Mouse (Mus musculus): ENCODE results near the gene Qser1.
"Not testable (repeated sequence)": the region's sequence is repeated elsewhere in the genome, so short reads cannot be mapped to it uniquely, and the experiment has no call there.

Gene Qser1

GRCm38 (mm10) chr2:104816371-104816827 lies at the start of gene Qser1:
Gene Qser1 (minus strand): TSS chr2:104816760.
- DNase-seq (ENCODE audit: low spot score in 2 of 2): no peak

- no peak for DNase-seq (ENCODE audit: low spot score in 2 of 2)
These were observed 47.8 kb upstream of the Qser1 start for GRCm38 (mm10) chr2:104864176-104864860.

- DNase-seq (ENCODE audit: low spot score in 2 of 2): no peak
These were observed 43.9 kb upstream of the Qser1 start for GRCm38 (mm10) chr2:104860426-104860825.

GRCm38 (mm10) chr2:104859060-104859459 lies 42.5 kb upstream of the Qser1 start:
- DNase-seq (ENCODE audit: low spot score in 2 of 2): no peak

- DNase-seq (ENCODE audit: low spot score in 2 of 2): not testable (repeated sequence)
These were observed 41.5 kb upstream of the Qser1 start for GRCm38 (mm10) chr2:104858083-104858482.

- DNase-seq (ENCODE audit: low spot score in 2 of 2): no peak
These were observed 39.7 kb upstream of the Qser1 start for GRCm38 (mm10) chr2:104856218-104856617.

GRCm38 (mm10) chr2:104855732-104856131 lies 39.2 kb upstream of the Qser1 start:
- no peak for DNase-seq (ENCODE audit: low spot score in 2 of 2)

- no peak for DNase-seq (ENCODE audit: low spot score in 2 of 2)
These were observed 38.3 kb upstream of the Qser1 start for GRCm38 (mm10) chr2:104854836-104855235.

- DNase-seq (ENCODE audit: low spot score in 2 of 2): no peak
These were observed 36.0 kb upstream of the Qser1 start for GRCm38 (mm10) chr2:104852546-104852945.

- DNase-seq (ENCODE audit: low spot score in 2 of 2): no peak
These were observed 35.1 kb upstream of the Qser1 start for GRCm38 (mm10) chr2:104851686-104852085.

GRCm38 (mm10) chr2:104849991-104850359 lies 33.4 kb upstream of the Qser1 start:
- no peak for DNase-seq (ENCODE audit: low spot score in 2 of 2)

- peak; percentile 64 to 69 for DNase-seq (ENCODE audit: low spot score in 2 of 2)
These were observed 32.9 kb upstream of the Qser1 start, which contains the start of gene Prrg4 for GRCm38 (mm10) chr2:104849276-104849990. Gene Prrg4 (minus strand): TSS chr2:104849876.

GRCm38 (mm10) chr2:104848235-104849161 lies 31.9 kb upstream of the Qser1 start:
- DNase-seq (ENCODE audit: low spot score in 2 of 2): no peak

- no peak for DNase-seq (ENCODE audit: low spot score in 2 of 2)
These were observed 31.1 kb upstream of the Qser1 start for GRCm38 (mm10) chr2:104847645-104848044.

- DNase-seq (ENCODE audit: low spot score in 2 of 2): no peak
These were observed 30.3 kb upstream of the Qser1 start for GRCm38 (mm10) chr2:104846638-104847414.

GRCm38 (mm10) chr2:104842559-104842958 lies 26.0 kb upstream of the Qser1 start:
- DNase-seq (ENCODE audit: low spot score in 2 of 2): no peak

GRCm38 (mm10) chr2:104841736-104842135 lies 25.2 kb upstream of the Qser1 start:
- DNase-seq (ENCODE audit: low spot score in 2 of 2): no peak

- no peak for DNase-seq (ENCODE audit: low spot score in 2 of 2)
These were observed 24.4 kb upstream of the Qser1 start for GRCm38 (mm10) chr2:104840974-104841373.

- DNase-seq (ENCODE audit: low spot score in 2 of 2): no peak
These were observed 15.9 kb upstream of the Qser1 start for GRCm38 (mm10) chr2:104832486-104832885.

GRCm38 (mm10) chr2:104826191-104826590 lies 9.6 kb upstream of the Qser1 start:
- DNase-seq (ENCODE audit: low spot score in 2 of 2): no peak

- DNase-seq (ENCODE audit: low spot score in 2 of 2): not testable (repeated sequence)
These were observed 2.2 kb upstream of the Qser1 start for GRCm38 (mm10) chr2:104818763-104819162.

All from urinary bladder, postnatal 4 days (tissue).